Mouse (Mus musculus): ENCODE results near the gene Ch25h.

Gene Ch25h

DNA sequence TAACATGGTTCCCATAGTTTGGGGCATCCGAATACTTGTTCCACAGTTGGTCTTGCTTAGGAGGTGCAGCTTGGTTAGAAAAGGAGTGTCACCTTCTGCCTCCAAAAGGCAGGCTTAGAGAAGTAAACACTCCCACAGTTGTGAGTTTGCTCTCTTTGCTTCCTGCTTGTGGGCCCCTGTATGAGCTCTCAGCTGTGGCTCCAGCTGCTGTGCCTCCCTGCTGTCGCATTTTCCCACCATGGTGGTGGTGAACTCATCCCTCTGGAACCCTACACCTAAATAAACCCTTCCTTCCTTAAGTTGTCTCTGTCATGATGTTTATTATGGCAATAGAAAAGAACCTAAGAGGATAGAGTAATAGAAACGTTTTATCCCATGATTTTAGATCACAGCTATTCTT is 6.2 kb downstream of the Ch25h start:
- DNase-seq (ENCODE audit: low spot score in 2 of 2) = no peak

DNA sequence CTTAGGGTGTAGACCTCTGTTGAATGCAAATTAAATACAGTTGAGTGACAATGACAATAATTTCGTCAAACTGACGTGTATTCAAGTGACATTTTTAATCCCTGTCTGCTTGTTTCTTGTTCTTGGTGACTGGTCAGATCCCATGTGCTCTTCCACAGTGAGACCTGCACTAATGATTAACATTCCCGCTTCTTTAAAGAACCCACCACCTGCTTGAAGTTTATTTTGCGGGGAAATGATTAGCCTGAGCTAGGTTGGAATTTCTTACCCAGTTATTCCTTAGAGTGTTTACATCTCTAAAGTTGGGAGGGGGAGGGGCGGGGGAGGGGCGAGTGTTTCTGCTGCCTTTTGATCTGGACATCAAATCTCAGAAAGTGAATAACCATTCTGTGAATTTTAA is 6.7 kb downstream of the Ch25h start:
- DNase-seq (ENCODE audit: low spot score in 2 of 2) = no peak

DNA sequence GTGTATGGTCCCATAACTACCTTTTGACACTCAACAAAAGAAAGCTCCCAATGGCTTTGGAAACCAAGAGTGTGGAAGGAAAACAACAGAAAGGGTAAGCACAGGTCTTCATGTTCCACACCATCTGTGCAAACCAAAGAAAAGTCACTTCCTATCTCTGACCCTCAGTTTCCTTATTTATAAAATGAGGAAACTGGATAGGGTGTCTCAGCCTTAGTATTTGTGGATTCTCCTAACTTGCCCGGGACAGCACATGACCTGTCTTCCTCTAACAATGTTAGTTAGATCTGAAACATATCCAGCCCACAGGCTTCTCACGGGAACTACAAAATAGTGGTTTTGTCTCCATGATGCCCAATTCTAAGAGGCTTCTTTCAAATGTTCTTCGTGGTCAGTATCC is 10.5 kb downstream of the Ch25h start:
- no peak for DNase-seq (ENCODE audit: low spot score in 2 of 2)

DNA sequence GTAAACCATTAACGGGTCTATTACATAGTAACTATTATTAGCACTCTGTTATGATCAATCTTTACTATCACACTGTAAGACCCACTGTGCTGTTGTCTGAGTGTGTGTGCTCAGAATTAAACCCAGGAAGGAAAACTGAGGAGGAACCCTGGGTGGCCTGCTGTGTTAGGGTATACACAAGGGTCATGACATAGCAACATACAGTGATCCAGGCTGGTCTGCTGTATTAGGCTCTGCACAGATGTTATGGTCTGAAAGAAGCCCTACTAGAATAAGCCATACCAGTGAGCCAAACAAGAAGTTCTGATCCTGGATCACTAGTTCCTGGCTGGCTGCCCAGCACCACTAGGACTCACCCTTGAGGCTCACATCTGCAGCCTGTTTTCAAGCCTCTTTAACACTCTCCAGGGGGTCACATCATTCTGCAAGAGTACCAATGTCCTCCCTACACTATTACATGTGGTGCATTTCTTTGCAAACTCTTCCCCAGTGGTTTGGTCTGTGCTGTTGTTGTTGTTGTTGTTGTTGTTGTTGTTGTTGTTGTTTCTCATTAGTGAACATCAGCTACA is 13.4 kb downstream of the Ch25h start:
- DNase-seq (ENCODE audit: low spot score in 2 of 2) = no peak

DNA sequence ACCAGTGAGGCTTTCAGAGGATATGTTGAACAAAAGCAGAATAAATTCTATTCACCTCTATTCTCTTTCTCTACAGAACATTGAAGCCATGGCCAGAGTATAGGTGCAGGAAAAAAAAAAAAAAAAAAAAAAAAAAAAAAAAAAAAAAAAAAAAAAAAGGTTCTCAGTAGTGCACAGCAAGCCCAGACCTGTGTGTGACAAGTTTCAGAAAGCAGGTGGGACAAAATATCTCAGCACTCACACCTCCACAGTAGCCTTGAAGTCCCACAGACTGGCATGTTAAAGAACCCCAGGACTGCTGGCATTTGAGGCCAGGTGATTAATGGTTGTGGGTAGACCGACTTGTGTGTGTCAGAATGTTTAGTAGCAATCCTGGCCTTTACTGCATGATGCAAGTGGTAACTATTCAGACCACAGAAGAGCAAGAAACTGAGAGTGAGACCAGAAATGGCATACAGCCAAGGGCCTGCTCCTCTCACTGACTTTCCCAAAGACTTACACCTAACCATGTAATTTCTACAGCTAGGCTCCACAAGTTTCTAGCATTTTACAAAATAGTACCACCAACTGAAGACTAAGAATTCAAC is 24.1 kb downstream of the Ch25h start:
- DNase-seq (ENCODE audit: low spot score in 2 of 2) = no peak

DNA sequence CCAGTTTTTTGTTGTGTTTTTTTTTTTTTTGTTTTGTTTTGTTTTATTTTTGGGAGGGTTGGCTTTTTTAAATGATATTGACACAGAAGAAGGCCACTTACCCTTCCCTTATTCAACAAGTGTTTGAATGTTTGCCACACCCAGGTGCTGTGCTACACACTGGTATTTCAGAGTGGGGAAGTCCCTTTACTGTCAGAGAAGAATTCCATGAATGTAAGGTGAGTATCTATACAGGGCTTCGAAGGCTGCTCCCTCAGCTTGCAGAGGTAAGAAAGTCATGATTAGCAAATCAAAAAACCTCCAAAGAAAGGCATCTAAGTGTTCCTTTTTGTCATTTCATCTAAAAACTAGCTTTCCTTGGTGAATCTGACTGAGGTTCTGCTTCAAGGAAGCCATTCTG is 26.1 kb downstream of the Ch25h start:
- no peak for DNase-seq (ENCODE audit: low spot score in 2 of 2)

DNA sequence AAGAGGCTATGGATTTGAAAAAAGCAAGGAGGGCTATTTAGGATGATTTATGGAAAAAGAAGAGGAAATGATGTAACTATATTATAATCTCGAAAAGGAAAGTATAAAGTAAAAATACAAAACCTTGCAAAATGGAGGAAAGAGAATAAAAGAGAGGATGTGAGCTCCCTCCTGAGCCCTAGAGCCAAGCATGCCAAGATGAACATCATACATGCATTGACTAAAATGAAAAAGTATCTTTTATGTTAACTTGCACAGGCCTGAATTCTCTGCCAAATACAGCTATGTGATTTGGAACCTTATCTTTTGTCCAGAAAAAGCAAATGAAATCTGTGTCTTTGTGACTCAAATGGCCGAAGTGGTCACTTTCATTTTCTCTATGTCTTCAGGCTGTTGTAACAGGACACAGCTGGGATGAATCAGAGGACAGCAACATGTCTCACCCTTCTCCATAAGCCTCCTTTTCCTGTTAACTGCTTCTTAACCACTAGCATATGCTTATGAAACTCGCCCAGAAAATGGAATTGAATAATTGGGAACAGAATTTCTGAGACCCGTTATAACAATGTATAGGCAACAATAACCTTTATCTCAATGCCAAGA is 29.5 kb downstream of the Ch25h start:
- no peak for DNase-seq (ENCODE audit: low spot score in 2 of 2)

DNA sequence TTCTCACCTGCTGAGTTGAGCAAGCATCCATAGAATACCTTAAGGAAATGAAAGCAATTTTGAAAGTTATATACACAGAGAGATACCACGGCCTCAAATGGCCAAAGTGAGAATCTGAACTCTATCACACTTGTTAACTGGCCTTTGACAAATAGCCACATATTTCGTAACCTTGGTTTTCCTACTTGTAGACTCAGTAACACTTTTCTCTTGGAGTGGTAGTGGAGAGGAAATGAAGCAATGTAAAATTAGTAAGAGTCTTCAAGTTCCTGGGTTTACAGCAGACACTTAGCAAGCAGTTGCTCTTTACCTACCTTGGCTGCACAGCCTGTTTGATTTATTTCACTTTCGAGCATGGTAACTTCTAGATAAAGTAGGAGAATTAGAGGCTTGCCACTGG is 30.2 kb downstream of the Ch25h start:
- DNase-seq (ENCODE audit: low spot score in 2 of 2) = no peak

DNA sequence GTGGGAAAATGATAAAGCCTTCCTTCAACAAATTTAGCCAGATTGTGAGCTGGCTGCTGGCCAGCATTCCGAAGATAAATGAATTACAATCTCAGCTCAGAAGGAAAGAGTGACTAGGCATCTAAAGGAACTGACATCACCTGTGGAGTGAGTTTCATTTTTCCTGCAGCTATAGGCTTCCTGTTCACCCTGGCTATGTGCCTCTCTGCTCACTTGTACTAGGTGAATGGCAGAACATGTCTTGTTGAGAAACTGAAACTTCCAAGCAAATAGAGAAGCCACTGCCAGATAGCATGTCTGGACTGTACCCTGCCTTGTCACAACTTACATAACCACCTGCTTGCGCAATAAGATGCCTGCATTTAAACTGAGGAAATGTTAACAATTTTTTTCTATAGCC is 33.0 kb downstream of the Ch25h start:
- no peak for DNase-seq (ENCODE audit: low spot score in 2 of 2)

DNA sequence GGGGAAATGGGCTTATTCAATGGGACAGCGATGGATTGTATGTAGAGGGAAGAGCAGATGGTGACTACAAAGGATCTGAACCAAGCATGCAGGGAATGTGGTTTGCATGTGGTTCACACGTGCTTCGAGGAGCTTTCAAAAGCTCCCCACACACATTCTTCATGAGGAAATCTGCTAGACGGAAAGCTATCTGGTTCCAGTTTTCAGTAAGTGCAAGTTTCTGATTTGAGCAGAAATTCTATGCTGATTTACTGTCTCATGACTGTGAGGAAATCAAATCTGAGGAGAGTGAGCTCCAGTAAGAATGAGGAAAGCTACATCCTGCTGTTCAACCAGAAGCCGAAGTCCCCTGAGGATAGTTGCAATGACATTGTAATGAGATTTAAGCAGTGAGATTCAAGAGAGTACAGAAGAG is 39.8 kb downstream of the Ch25h start:
- DNase-seq (ENCODE audit: low spot score in 2 of 2) = no peak

DNA sequence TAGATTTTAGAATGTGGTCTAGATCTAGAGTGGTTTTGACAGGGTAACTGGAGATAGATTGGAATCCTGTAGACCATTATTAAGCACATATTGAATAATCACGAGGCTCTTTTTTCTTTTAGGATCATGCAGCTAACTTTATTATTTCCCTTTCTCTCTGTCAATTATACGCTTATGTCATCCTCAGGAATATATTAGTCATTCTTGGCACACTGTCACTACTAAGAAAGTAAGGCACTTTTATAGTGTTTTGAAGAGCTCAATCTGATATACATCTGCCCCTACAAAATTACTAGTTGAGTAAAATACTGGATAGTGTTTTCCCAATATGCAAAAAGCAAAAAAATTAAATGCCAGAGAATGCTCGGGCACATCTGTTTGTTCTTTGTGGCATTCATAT is 43.6 kb downstream of the Ch25h start:
- DNase-seq (ENCODE audit: low spot score in 2 of 2) = no peak

DNA sequence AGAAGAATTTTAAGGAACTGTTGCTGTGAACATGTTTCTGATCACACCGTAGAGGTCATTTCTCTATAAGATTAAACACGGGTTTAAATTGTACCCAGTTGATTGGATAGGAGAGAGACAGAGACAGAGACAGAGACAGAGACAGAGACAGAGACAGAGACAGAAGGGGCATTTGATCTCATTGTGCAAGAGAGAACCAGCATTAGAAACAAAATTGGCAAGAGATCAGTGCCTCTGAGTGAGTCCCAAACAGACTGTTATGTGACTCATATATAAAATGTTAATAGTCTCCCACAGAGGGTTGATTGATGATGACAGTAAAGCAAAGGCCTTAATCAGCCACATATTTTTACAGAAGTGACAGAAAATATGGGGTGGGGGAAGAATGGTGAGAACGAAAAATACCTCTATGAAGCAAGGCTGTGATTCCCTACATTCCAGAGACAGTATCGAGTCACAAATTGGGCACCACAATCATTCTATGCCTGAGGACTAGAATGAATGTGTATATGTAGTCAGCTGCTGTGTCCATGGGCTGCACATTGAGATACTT is 51.1 kb downstream of the Ch25h start:
- no peak for DNase-seq (ENCODE audit: low spot score in 2 of 2)

All from spleen, postnatal 10 days (tissue).